Mouse (Mus musculus) MN1 (cell line): ENCODE measurements at regions not wholly inside any gene's neighbourhood (a gene's known extent, or its start where the extent isn't known, plus 50 kb on each side); places are given as distances from the start of the nearest gene placed in this dataset.

Experiments used
- DNase-seq: peaks from one replicate; pipeline ENCODE4 v3.0.0-alpha.2; 2016; ENCODE audit warnings: low spot score

DNA sequence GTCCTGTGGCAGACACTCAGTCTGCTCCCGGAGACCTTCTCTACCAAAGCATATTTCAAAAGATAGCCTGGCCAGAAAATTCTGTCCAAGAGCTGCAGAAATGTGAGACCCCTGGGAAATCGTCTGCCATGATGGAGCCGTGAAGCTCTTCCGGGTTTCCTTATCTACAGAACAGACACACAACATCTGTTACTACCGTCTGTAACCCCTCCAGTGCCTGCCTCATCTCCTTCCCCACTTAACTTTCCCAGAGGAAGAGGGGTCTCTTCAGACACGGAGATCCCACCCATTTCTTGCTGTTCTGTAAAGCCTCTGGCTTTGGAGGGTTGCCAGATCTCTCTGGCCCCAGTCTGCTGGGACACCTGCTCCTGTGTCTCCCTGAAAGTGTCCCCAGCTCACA, 156.2 kb upstream of the Kcnab2 start:
- DNase-seq: no peak

DNA sequence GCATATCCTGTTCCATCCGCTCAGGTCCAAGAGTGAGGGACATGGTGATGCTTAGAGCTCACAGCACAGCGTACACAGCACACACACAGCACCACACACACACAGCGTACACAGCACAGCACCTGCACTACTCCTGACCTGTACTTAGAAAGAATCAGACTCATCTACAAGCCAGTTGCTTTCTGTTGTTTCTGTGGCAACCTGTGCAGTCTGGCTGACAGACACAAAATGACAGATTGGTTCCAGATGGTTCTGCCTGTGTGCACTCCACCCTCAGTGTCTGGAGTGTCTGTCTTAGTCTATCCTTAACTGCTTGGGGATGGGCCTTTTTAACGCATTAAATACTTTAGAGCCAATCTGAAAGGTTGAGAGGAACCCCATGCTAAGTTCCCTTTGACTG, 150.4 kb upstream of the Kcnab2 start:
- no peak for DNase-seq

DNA sequence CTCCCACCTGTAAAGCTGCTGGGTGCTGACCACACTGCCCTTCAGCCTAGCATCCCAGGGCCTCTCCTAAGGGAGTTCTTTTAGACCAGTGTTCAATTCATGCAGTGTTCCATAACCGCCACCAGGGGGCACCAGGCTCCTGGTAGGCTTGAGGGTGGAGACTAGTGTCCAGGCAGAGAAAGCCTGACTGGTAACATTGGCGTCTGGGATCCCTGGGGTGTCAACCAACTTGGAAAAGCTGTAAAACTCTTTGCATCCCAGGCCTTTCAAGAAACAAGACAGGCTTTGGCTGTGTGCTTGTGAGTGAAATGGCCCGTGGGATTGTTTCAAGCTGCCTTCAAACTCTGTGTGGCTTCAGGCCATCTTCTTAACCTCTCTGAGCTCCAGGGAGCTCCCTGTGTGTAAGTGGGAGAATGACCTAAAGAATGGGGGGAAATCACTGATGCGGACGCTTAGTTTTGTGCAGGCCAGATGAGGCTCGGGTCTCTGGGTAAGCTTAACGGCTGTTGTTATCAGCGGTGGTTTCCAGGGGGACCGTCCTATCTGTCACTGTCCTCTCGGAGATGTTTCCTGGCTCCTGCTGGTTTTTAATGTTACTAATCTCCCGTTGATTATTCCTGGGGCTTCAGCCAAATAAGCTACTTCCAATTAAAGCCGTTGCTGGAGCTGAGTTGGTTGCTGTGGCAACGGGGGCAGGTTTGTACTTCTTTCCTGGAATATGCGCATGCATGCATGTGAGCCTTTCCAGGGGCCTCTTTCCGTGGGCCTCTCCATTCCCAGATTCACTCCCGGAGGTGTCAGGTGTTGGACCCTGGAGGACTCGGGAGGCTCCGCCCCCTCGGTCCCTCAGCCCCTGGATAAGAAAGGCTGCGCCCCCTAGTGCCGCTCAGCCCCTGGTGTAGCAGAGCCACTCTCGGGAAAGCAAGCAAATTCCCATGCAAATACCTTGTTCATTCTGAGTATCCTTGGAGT, 147.6 kb upstream of the Kcnab2 start:
- DNase-seq: peak; percentile 48

DNA sequence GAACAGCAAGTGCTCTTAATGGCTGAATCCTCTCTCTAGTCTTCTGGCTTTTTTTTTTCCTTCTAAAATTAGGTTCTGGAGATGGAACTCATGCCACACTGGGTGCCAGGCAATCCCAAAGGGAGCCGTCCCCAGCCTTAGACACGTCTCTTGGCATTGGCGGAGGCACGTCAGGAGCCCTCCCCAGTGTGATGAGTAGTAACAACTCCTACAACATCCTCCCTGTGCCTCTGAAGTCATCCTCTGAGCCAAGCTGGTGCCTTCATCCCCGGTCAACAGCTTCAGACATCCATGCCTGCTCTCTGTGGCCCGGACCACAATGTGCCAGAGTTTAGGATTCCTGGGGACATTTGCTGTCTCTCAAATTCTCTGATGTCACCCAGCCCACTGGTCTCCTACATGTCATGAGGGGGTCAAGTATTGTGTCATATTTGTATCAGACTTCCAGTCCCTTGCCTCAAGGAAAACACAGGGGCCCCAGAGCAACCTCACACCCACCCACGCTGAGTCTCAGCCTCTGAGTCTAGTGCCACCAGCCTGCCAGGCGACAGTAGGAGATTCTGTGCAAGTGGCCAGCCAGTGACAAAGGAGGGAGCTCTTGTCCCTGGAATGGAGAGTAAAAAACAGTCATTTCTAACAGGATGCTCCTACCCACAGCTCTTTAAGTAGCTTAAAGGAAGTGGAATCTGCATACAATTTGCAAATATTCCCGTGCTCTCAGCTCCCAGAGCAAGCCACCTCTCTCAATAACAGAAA, 144.5 kb upstream of the Kcnab2 start:
- DNase-seq: no peak

DNA sequence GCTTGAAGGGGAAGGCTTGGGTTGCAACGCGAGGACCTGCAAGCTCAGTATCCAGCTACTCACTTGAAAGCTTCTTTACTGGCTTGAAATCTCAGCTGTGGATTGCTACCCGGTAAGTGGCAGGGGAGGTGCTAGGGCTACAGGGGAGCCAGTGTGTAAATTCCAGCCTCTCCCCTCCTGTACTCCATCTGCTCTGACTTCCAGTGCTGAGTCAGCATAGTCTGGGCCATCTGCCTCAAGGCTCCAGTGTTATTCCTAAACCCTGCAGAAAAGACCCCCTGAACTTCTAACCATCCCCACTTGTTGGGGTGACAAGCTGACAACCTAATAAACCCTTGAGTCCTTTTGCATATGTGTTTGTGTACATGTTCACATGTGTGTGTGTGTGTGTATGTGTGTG, 140.0 kb upstream of the Kcnab2 start:
- no peak for DNase-seq

DNA sequence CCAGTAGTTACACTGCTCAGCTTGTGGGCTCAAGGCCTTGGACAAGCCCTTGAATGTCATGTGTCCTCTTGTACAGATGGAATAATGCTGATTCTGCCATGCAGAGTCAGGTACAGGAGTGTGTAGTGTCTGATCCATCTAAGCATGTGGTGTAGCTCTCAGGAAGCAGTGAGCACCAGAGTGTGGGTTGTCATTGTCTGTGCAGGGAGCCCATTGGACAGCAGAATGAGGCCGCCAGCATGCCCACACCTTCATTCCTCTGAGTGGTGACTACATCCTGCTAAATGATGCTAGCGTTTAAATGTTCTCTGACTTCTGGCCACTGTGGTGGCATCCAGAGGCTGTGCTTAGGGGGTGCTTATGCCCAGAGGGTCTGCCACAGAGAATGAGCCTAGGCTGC, 137.5 kb upstream of the Kcnab2 start:
- no peak for DNase-seq

DNA sequence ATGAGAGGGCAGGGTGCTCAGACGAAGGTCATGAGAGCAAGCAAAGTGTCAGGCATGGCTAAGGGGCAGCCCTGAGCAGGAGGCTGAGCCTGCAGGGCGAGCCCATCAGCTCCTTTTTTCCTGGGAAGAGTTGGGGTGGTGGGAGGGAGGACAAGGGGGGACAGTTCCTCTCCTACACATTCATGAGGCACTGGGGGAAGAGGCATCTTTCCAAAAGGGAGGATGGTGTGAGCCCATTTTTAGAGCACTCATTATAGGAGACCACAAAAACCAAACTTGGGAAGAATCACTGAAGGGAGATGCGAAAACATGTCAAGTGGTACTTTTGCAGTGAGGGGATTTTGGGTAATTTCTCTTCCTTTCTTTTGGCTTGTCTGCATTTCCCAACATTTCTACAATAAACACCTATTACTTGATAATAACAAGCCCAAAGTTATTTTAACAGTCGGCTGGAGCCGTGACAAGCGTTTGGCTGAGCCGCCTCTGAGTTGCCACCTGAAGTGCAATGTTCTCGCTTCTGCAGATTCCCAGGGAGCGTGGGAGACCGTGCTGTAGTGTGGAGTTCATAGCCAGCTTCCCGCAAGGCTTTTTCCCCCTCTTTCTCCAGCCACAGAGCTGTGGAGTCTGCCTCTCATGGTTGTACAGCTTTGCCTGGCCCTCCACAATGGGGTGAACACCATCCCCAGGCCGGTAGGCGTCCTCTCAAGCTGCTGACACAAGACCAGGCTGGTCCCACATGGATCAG, 136.9 kb upstream of the Kcnab2 start:
- DNase-seq: no peak
